Mouse (Mus musculus) hindbrain, embryonic 12.5 days (tissue): ENCODE measurements around the gene Pofut2. TPM values are rescaled to one million over a fixed set of nuclear protein-coding genes. Genes with fewer than 3 reads are reported as not detected.

Source experiments
- ATAC-seq: fragments of 200-750 bp; cut with Nextera tagmentation; 2 replicates; pipeline ENCODE4 v1.8.0; 2017; ENCODE audit warnings: moderate TSS enrichment; ENCODE audit not compliant: low FRiP score
- H3K27ac ChIP-seq: fragments of 300-500 bp; sonication (generic); 2 replicates; pipeline ENCODE4 v1.5.1; 2016; ENCODE audit warnings: mild to moderate bottlenecking
- H3K27me3 ChIP-seq: fragments of 300-500 bp; sonication (generic); 2 replicates; pipeline ENCODE4 v1.6.1; 2016; ENCODE audit warnings: mild to moderate bottlenecking
- H3K36me3 ChIP-seq: fragments of 300-500 bp; sonication (generic); 2 replicates; pipeline ENCODE4 v1.6.1; 2016; ENCODE audit warnings: mild to moderate bottlenecking
- H3K4me1 ChIP-seq: fragments of 300-500 bp; sonication (generic); 2 replicates; pipeline ENCODE4 v1.6.1; 2016
- H3K4me2 ChIP-seq: fragments of 300-500 bp; sonication (generic); replicated peaks from 2 replicates; pipeline ENCODE4 v1.6.1; 2016; ENCODE audit warnings: mild to moderate bottlenecking
- H3K4me3 ChIP-seq: fragments of 300-500 bp; sonication (generic); 2 replicates; pipeline ENCODE4 v1.5.1; 2016; ENCODE audit warnings: mild to moderate bottlenecking
- H3K9ac ChIP-seq: fragments of 300-500 bp; sonication (generic); 2 replicates; pipeline ENCODE4 v1.6.1; 2016; ENCODE audit warnings: mild to moderate bottlenecking, moderate library complexity
- H3K9me3 ChIP-seq: fragments of 300-500 bp; sonication (generic); replicated peaks from 2 replicates; pipeline ENCODE4 v1.6.1; 2016; ENCODE audit warnings: mild to moderate bottlenecking
- WGBS: fragments of 180-500 bp; shearing (Covaris S2); methylation state at CpG from one replicate; pipeline ENCODE4 v1.1.7; 2016; 5-methylcytosine and 5-hydroxymethylcytosine counted together
- polyA plus RNA-seq: library from polyadenylated mRNA; unstranded; fragments of >200 nt; fragmentation: Nextera tagmentation; extraction: Ambion mirVana; gene quantifications from 2 replicates; pipeline ENCODE4 v1.2.1, GENCODE M21; 2016

Pofut2 gene
- polyA plus RNA-seq, 1 experiment from 2014 or later: 81.8 TPM

GRCm38 (mm10) chr10:77305766-77306165 is 46.7 kb downstream of the Pofut2 start:
- no peaks in the 10 kb centered on the region for H3K9me3 ChIP-seq
- H3K9ac ChIP-seq: no peak overlapping the region
- H3K4me2 ChIP-seq: no peak overlapping the region
- no peak overlapping the region for H3K4me3 ChIP-seq
- 74% methylated on average over 8 of the region's 8 CpGs for WGBS
- no peak for ATAC-seq
- no peaks in the 10 kb centered on the region for H3K27me3 ChIP-seq
- peaks cover under 1% of the 10 kb centered on the region for H3K36me3 ChIP-seq
- no peak overlapping the region for H3K27ac ChIP-seq
- peaks cover 9% of the 10 kb centered on the region for H3K4me1 ChIP-seq

- H3K4me3 ChIP-seq: no peak overlapping the region
- no peak overlapping the region for H3K4me2 ChIP-seq
- H3K4me1 ChIP-seq: peaks cover 9% of the 10 kb centered on the region
- WGBS: 72% methylated on average over 10 of the region's 10 CpGs
- H3K27me3 ChIP-seq: no peaks in the 10 kb centered on the region
- H3K9ac ChIP-seq: no peak overlapping the region
- no peak overlapping the region for H3K27ac ChIP-seq
- ATAC-seq: no peak
- H3K9me3 ChIP-seq: no peaks in the 10 kb centered on the region
- peaks cover 4% of the 10 kb centered on the region; the same call in 1 of the 2 replicates for H3K36me3 ChIP-seq
These were observed 50.0 kb downstream of the Pofut2 start for GRCm38 (mm10) chr10:77308978-77309377.

GRCm38 (mm10) chr10:77314711-77315266 is 55.8 kb downstream of the Pofut2 start:
- no peak overlapping the region for H3K27ac ChIP-seq
- no peak overlapping the region for H3K4me3 ChIP-seq
- no peaks in the 10 kb centered on the region for H3K9me3 ChIP-seq
- no peak overlapping the region for H3K4me2 ChIP-seq
- no peaks in the 10 kb centered on the region for H3K4me1 ChIP-seq
- ATAC-seq: no peak
- no peak overlapping the region for H3K9ac ChIP-seq
- WGBS: 90% methylated on average over 9 of the region's 9 CpGs
- H3K36me3 ChIP-seq: peaks cover 4% of the 10 kb centered on the region; the same call in 1 of the 2 replicates
- no peaks in the 10 kb centered on the region for H3K27me3 ChIP-seq

GRCm38 (mm10) chr10:77315682-77316081 is 56.7 kb downstream of the Pofut2 start:
- Histone ChIP-seq H3K27ac (no peak overlapping the region), H3K36me3 (peaks cover 4% of the 10 kb centered on the region; the same call in 1 of the 2 replicates), H3K9ac (no peak overlapping the region), H3K4me2 (no peak overlapping the region), H3K9me3 (no peaks in the 10 kb centered on the region), H3K27me3 (no peaks in the 10 kb centered on the region), H3K4me1 (no peaks in the 10 kb centered on the region), H3K4me3 (no peak overlapping the region)
- 94% methylated on average over 2 of the region's 2 CpGs for WGBS
- no peak for ATAC-seq

Other genes starting within 250 kb of the Pofut2 start
- 30.5 and 32.5 TPM in 2 replicates for gene Slc19a1, start 227.0 kb upstream of the Pofut2 start, polyA plus RNA-seq
- 103 and 109 TPM in 2 replicates for gene Col18a1, start 92.7 kb upstream of the Pofut2 start, polyA plus RNA-seq
- gene Adarb1, start 159.1 kb downstream of the Pofut2 start, polyA plus RNA-seq: 10.3 and 10.6 TPM in 2 replicates